Mouse (Mus musculus): Measurements from ENCODE around the gene Crk.

DNA sequence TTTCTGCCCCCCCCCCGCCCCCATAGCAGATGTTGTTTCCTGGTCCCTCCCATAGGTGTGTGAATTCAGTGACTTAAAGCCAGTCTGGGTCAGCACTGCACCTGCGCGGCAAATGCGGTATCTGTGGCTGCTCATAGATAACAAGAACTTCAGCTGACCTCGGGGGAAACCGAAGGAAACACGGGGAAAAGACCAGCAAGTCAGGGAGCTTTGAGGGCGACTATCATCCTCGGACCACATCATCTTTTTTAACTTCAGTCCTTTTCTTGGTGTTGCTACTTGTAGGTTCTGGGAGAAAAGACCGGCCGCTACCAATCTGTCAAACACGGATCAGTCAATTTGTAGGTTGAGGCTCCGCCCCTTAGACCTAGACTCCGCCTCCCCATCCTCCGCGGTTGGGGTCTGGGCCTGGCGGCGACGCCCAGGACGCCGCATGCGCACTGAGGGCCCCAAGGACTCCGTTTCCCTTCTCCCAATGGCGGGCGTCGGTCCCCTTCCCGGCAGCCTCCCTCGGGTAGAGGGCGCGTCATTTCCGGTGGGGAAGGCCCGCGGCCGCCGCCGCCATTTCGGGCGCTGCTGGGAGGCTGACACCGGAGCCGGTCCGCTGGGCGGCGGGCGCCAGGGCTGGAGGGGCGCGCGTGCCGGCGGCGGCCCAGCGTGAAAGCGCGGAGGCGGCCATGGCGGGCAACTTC lies at the start of gene Crk:
- no peak for TF ChIP-seq CTCF (IDR thresholded peaks at IDR 0.05; ENCODE audit: insufficient read depth, low read length)
- TF ChIP-seq POLR2A (IDR thresholded peaks at IDR 0.05; ENCODE audit: borderline replicate concordance, extremely low read depth, low read depth, low read length) = peak; percentile 73; the same call in 1 of the 2 replicates

All from lung, adult 2 months (tissue).